Mouse (Mus musculus) heart, embryonic 16.5 days (tissue): ENCODE measurements at regions not wholly inside any gene's neighbourhood (a gene's known extent, or its start where the extent isn't known, plus 50 kb on each side); places are given as distances from the start of the nearest gene placed in this dataset.

Experiments used
- ATAC-seq: fragments of 200-750 bp; cut with Nextera tagmentation; replicated peaks from 2 replicates; pipeline ENCODE4 v1.8.0; 2017; ENCODE audit warnings: moderate number of reproducible peaks; ENCODE audit not compliant: insufficient read depth, low FRiP score; ENCODE audit errors: extremely low read depth
- H3K27ac ChIP-seq: fragments of 300-500 bp; sonication (generic); 2 replicates; pipeline ENCODE4 v1.5.1; 2014; ENCODE audit warnings: mild to moderate bottlenecking, low read length, control low read depth, moderate library complexity
- H3K27me3 ChIP-seq: fragments of 300-500 bp; sonication (generic); 2 replicates; pipeline ENCODE4 v1.6.1; 2014; ENCODE audit warnings: low read length, mixed read lengths; ENCODE audit not compliant: control insufficient read depth, insufficient read depth
- H3K36me3 ChIP-seq: fragments of 300-500 bp; sonication (generic); 2 replicates; pipeline ENCODE4 v1.6.1; 2014; ENCODE audit not compliant: control insufficient read depth, insufficient read depth
- H3K4me1 ChIP-seq: fragments of 300-500 bp; sonication (generic); 2 replicates; pipeline ENCODE4 v1.6.1; 2014; ENCODE audit warnings: low read length, mixed read lengths; ENCODE audit not compliant: control insufficient read depth, insufficient read depth
- H3K4me2 ChIP-seq: fragments of 300-500 bp; sonication (generic); 2 replicates; pipeline ENCODE4 v1.6.1; 2014; ENCODE audit warnings: low read depth, mild to moderate bottlenecking, control low read depth, low read length
- H3K4me3 ChIP-seq: fragments of 300-500 bp; sonication (generic); 2 replicates; pipeline ENCODE4 v1.5.1; 2014; ENCODE audit warnings: mild to moderate bottlenecking, control low read depth, low read length
- H3K9ac ChIP-seq: fragments of 300-500 bp; sonication (generic); 2 replicates; pipeline ENCODE4 v1.6.1; 2014; ENCODE audit warnings: low read length, control low read depth
- H3K9me3 ChIP-seq: fragments of 300-500 bp; sonication (generic); replicated peaks from 2 replicates; pipeline ENCODE4 v1.6.1; 2016; ENCODE audit warnings: low read length; ENCODE audit not compliant: control insufficient read depth
- WGBS: fragments of 180-500 bp; shearing (Covaris S2); extraction: QIAGEN DNeasy Blood & Tissue Kit; methylation state at CpG from one replicate; pipeline ENCODE4 v1.1.7; 2014; 5-methylcytosine and 5-hydroxymethylcytosine counted together

- 51% methylated on average over 10 of the region's 10 CpGs for WGBS
- Histone ChIP-seq H3K4me1 (no peaks in the 10 kb centered on the region), H3K27ac (no peak overlapping the region; the same call in 1 of the 2 replicates), H3K4me3 (peak overlapping the region; percentile 48; the same call in 1 of the 2 replicates), H3K4me2 (peak overlapping the region; percentile 65), H3K9me3 (no peaks in the 10 kb centered on the region), H3K27me3 (no peaks in the 10 kb centered on the region), H3K36me3 (no peaks in the 10 kb centered on the region), H3K9ac (peak overlapping the region; percentile 72)
- no peak for ATAC-seq
Measured at GRCm38 (mm10) chr12:51058104-51058503, 289.8 kb upstream of the G2e3 start.

- no peaks in the 10 kb centered on the region for H3K27me3 ChIP-seq
- peaks cover 4% of the 10 kb centered on the region for H3K4me1 ChIP-seq
- no peaks in the 10 kb centered on the region for H3K9me3 ChIP-seq
- H3K36me3 ChIP-seq: no peaks in the 10 kb centered on the region
- no peak for ATAC-seq
- no peak overlapping the region for H3K4me2 ChIP-seq
- H3K27ac ChIP-seq: no peak overlapping the region
- H3K4me3 ChIP-seq: no peak overlapping the region
- H3K9ac ChIP-seq: no peak overlapping the region
- 73% methylated on average over 7 of the region's 7 CpGs for WGBS
Measured at GRCm38 (mm10) chr12:51047116-51047515, 300.7 kb upstream of the G2e3 start.

DNA sequence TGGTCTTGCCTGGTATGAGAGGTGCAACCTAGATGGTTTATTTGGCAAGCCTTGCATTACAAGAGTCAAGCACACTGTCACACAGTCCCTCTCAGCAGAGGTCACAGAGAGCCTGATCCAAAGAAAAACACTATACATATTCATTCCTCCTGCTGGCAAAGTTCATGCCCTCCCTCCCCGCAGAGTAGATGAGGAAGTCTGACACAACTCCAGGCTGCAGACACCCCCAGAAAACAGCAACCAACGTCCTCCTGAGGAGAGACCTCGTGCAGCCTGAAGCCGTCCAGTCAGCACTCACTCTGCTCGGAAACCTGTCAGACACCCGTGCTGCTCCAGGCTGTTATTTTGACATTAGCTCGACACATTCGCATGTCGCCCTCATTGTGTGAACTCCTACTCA lies 302.4 kb upstream of the G2e3 start:
- Histone ChIP-seq H3K4me2 (no peak overlapping the region), H3K36me3 (no peaks in the 10 kb centered on the region), H3K27ac (no peak overlapping the region), H3K4me1 (peaks cover 4% of the 10 kb centered on the region), H3K9ac (no peak overlapping the region), H3K27me3 (no peaks in the 10 kb centered on the region), H3K9me3 (no peaks in the 10 kb centered on the region), H3K4me3 (no peak overlapping the region)
- 0 out of 2 replicates have a peak, but pooled peaks have one; percentile 32 for ATAC-seq
- WGBS: 17% methylated on average over 9 of the region's 9 CpGs

DNA sequence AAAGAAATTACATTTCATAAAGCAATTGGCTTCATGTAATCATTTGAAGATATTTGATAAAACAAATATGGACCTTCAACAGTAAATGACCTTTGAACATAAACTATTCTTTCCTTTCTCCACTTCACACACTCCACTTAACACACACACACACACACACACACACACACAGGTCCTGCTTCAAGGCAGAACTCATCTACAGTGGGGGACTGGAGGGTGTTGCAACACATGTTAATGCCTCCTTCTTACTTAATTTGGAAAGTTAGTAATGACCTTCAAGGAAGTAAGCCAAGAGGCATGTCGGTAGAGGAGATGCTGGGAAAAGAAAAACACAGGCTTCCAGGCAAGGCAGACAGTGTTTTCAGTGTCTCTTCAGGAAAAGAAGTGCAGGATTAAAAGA lies 302.8 kb upstream of the G2e3 start:
- ATAC-seq: no peak
- H3K4me2 ChIP-seq: no peak overlapping the region
- H3K4me1 ChIP-seq: peaks cover 4% of the 10 kb centered on the region
- no peaks in the 10 kb centered on the region for H3K27me3 ChIP-seq
- H3K4me3 ChIP-seq: no peak overlapping the region
- no peak overlapping the region for H3K27ac ChIP-seq
- H3K36me3 ChIP-seq: no peaks in the 10 kb centered on the region
- H3K9ac ChIP-seq: no peak overlapping the region
- WGBS: 15% methylated on average over 1 of the region's 1 CpGs
- H3K9me3 ChIP-seq: no peaks in the 10 kb centered on the region

DNA sequence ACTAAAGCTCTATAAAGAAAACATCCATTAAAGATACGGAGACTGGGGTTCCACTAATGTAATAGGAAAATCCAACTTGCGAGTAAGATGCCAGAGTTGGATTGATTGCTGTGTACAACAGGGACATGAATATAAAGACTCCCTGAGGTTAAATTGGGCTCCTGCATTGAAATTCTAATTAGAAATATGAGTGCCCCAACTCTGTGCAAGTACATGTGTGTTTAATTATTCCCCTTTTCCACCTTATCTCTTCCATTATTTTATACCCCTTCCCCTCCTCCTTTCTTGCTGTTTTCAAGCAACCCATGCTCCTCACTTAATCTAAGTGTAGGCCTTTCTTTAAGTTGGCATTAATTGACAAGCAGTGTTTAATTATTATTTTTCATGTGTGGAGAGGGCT lies 315.7 kb upstream of the G2e3 start:
- no peak overlapping the region for H3K27ac ChIP-seq
- WGBS: 81% methylated on average over 2 of the region's 2 CpGs
- H3K4me3 ChIP-seq: no peak overlapping the region
- no peaks in the 10 kb centered on the region for H3K36me3 ChIP-seq
- ATAC-seq: no peak
- no peaks in the 10 kb centered on the region for H3K9me3 ChIP-seq
- no peak overlapping the region for H3K4me2 ChIP-seq
- H3K27me3 ChIP-seq: no peaks in the 10 kb centered on the region
- peaks cover 5% of the 10 kb centered on the region for H3K4me1 ChIP-seq
- no peak overlapping the region for H3K9ac ChIP-seq

DNA sequence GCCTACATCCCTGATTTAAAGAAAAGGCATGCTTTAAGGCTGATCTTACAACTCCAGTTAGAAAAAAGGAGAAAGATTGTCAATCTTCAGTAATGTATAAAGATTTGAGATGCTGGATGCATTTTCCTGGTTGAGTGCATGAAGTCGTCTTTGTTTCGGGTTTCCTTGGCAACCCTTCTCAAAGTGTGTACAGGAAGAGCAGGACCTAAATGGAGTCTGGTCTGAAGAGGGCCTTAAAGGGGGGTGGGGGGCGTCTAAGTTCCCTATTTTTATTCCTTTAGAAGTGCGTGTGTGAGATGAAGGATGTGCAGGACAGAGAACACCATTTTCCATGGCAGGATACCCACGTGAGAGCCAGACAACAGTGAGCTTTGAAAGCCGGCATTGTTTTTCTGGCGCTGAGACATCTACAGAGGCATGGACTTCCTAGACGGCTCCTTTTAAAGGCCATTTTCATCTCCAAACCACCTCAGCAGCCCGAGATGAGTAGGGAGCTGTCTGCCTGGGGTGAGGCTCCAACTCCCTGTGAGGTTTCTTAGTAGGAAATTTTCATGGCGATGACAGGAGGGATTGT lies 319.2 kb upstream of the G2e3 start:
- WGBS: 55% methylated on average over 10 of the region's 10 CpGs
- Histone ChIP-seq H3K27me3 (no peaks in the 10 kb centered on the region), H3K4me3 (no peak overlapping the region), H3K4me2 (no peak overlapping the region), H3K36me3 (no peaks in the 10 kb centered on the region), H3K27ac (no peak overlapping the region), H3K4me1 (peaks cover 14% of the 10 kb centered on the region), H3K9ac (no peak overlapping the region), H3K9me3 (no peaks in the 10 kb centered on the region)
- ATAC-seq: no peak

GRCm38 (mm10) chr12:51026046-51026445 lies 321.8 kb upstream of the G2e3 start:
- H3K9ac ChIP-seq: no peak overlapping the region
- no peak for ATAC-seq
- H3K4me2 ChIP-seq: no peak overlapping the region
- no peak overlapping the region for H3K4me3 ChIP-seq
- H3K4me1 ChIP-seq: peaks cover 10% of the 10 kb centered on the region
- no peaks in the 10 kb centered on the region for H3K9me3 ChIP-seq
- H3K36me3 ChIP-seq: no peaks in the 10 kb centered on the region
- 51% methylated on average over 5 of the region's 5 CpGs for WGBS
- H3K27me3 ChIP-seq: no peaks in the 10 kb centered on the region
- H3K27ac ChIP-seq: no peak overlapping the region

GRCm38 (mm10) chr12:51025531-51025930 lies 322.3 kb upstream of the G2e3 start:
- 40% methylated on average over 3 of the region's 3 CpGs for WGBS
- Histone ChIP-seq H3K27me3 (no peaks in the 10 kb centered on the region), H3K9ac (no peak overlapping the region), H3K4me3 (no peak overlapping the region), H3K9me3 (no peaks in the 10 kb centered on the region), H3K27ac (no peak overlapping the region), H3K4me2 (no peak overlapping the region), H3K36me3 (no peaks in the 10 kb centered on the region), H3K4me1 (peaks cover 8% of the 10 kb centered on the region; the same call in 1 of the 2 replicates)
- no peak for ATAC-seq

DNA sequence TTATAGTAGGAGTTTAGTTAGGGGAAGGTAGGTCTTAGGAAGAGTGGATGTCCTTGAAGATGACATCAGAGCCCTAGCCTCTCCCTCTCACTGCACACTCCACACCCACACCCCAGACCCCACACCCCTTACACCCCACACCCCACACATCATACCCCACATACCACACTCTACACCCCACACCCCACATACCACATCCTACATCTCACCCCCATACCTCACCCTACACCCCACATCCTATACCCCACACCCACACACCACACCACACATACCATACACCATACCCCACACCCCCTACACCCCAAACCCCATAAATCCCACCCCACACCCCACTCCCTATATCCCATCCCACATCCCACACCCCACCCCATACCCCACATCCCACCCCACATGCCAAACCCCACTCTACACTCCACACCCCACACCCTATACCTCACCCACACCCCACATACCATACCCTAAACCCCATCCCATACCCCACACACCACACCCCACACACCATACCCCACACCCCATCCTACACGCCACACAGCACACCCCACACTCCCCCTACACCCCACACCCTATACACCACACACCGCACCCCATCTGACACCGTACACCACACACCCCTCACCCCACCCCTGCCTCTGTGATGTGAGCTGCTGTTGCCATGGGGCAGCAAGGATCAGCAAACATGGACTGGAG lies 323.7 kb upstream of the G2e3 start:
- H3K4me1 ChIP-seq: peaks cover 8% of the 10 kb centered on the region; the same call in 1 of the 2 replicates
- no peak overlapping the region for H3K9ac ChIP-seq
- H3K9me3 ChIP-seq: no peaks in the 10 kb centered on the region
- no peaks in the 10 kb centered on the region for H3K36me3 ChIP-seq
- no peaks in the 10 kb centered on the region for H3K27me3 ChIP-seq
- no peak for ATAC-seq
- H3K4me2 ChIP-seq: no peak overlapping the region
- 88% methylated on average over 3 of the region's 3 CpGs for WGBS
- H3K4me3 ChIP-seq: no peak overlapping the region
- no peak overlapping the region for H3K27ac ChIP-seq
